Mouse (Mus musculus): ENCODE data around the gene Prdx2. TPM values are rescaled to one million over a fixed set of nuclear protein-coding genes. Genes with fewer than 3 reads are reported as not detected.
A peak's percentile ranks its signal among the peaks of the same experiment; 100 is the strongest.

The Prdx2 gene
- total and polyA plus RNA-seq, 2 experiments from 2014 or later = 802 to 904 TPM

GRCm38 (mm10) chr8:84968650-84969049, 737 bp upstream of the Prdx2 start:
- H3K4me2 ChIP-seq (ENCODE audit: low read depth, low read length, poor library complexity, severe bottlenecking) = peak overlapping the region; percentile 86
- 22% methylated on average over 2 of the region's 2 CpGs for WGBS
- H3K4me3 ChIP-seq (ENCODE audit: low read depth, low read length) = peak overlapping the region; percentile 74
- H3K27ac ChIP-seq (ENCODE audit: low read depth, low read length) = peak overlapping the region; percentile 91
- peak overlapping the region; percentile 77; the same call in 1 of the 2 replicates for H3K9ac ChIP-seq (replicated peaks; ENCODE audit: low read length, poor library complexity, severe bottlenecking)
- peaks cover 13% of the 10 kb centered on the region; the same call in 1 of the 2 replicates for H3K4me1 ChIP-seq (ENCODE audit: insufficient read depth, low read length)
- peaks cover 20% of the 10 kb centered on the region for H3K36me3 ChIP-seq (ENCODE audit: insufficient read depth, low read length)
- no peak for ATAC-seq (ENCODE audit: low FRiP score)
- TF ChIP-seq CTCF (IDR thresholded peaks at IDR 0.05) = no peak
- H3K27me3 ChIP-seq (ENCODE audit: insufficient read depth, low read length) = no peaks in the 10 kb centered on the region
- DNase-seq (ENCODE audit: low spot score) = no peak
- no peaks in the 10 kb centered on the region for H3K9me3 ChIP-seq (ENCODE audit: low read length)

DNA sequence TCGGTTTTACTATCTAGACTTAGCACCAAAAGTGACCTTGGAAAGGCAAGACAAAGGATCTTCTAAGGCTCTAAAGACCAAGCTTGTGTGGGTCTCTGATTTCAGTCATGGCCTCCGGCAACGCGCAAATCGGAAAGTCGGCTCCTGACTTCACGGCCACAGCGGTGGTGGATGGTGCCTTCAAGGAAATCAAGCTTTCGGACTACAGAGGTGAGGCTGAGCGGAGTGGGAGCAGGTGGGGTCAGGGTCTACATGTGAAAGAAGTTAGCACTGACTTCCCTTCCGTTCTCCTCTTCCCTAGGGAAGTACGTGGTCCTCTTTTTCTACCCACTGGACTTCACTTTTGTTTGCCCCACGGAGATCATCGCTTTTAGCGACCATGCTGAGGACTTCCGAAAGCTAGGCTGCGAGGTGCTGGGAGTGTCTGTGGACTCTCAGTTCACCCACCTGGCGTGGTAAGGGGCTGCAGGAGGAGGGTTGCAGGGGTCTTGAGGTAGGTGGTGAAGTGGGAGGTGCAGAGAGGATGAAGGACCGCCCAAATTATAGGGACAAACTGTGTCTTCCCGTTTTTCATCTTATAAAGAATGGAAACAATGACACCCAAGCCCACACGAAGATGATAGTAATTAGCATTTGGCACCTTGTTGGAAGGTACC, 876 bp downstream of the Prdx2 start:
- Histone ChIP-seq H3K9ac (replicated peaks; ENCODE audit: low read length, poor library complexity, severe bottlenecking) (peak overlapping the region; percentile 77), H3K27ac (ENCODE audit: low read depth, low read length) (peak overlapping the region; percentile 91), H3K27me3 (ENCODE audit: insufficient read depth, low read length) (no peaks in the 10 kb centered on the region), H3K4me2 (ENCODE audit: low read depth, low read length, poor library complexity, severe bottlenecking) (peak overlapping the region; percentile 86), H3K9me3 (ENCODE audit: low read length) (no peaks in the 10 kb centered on the region), H3K4me3 (ENCODE audit: low read depth, low read length) (peak overlapping the region; percentile 74), H3K36me3 (ENCODE audit: insufficient read depth, low read length) (peaks cover 20% of the 10 kb centered on the region), H3K4me1 (ENCODE audit: insufficient read depth, low read length) (peaks cover 9% of the 10 kb centered on the region; the same call in 1 of the 2 replicates)
- 5% methylated on average over 21 of the region's 21 CpGs for WGBS
- DNase-seq (ENCODE audit: low spot score) = no peak
- no peak for TF ChIP-seq CTCF (IDR thresholded peaks at IDR 0.05)
- ATAC-seq (ENCODE audit: low FRiP score) = no peak

DNA sequence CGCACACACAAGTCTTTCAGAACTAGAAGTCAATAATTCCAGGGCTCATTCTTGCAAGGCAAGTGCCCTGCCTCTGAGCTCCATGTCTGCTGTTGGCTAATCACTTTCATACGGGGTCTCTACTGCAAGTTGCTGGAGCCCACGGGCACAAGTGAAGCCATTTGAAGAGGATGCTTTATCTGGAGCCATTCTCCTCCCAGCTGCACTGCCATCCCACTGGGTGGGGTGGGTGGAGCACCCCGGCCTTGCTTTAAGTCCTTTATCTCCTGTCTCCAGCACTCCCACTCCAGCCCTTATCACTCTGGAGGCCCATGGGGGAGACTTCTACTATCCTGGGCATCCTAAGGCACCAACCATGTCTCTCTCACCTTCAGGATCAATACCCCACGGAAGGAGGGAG, 1.5 kb downstream of the Prdx2 start:
- TF ChIP-seq CTCF (IDR thresholded peaks at IDR 0.05) = no peak
- 51% methylated on average over 5 of the region's 5 CpGs for WGBS
- Histone ChIP-seq H3K9ac (replicated peaks; ENCODE audit: low read length, poor library complexity, severe bottlenecking) (peak overlapping the region; percentile 77; the same call in 1 of the 2 replicates), H3K4me2 (ENCODE audit: low read depth, low read length, poor library complexity, severe bottlenecking) (peak overlapping the region; percentile 86), H3K27ac (ENCODE audit: low read depth, low read length) (peak overlapping the region; percentile 91), H3K36me3 (ENCODE audit: insufficient read depth, low read length) (peaks cover 20% of the 10 kb centered on the region), H3K4me3 (ENCODE audit: low read depth, low read length) (peak overlapping the region; percentile 74), H3K4me1 (ENCODE audit: insufficient read depth, low read length) (peaks cover 7% of the 10 kb centered on the region; the same call in 1 of the 2 replicates), H3K27me3 (ENCODE audit: insufficient read depth, low read length) (no peaks in the 10 kb centered on the region), H3K9me3 (ENCODE audit: low read length) (no peaks in the 10 kb centered on the region)
- no peak for ATAC-seq (ENCODE audit: low FRiP score)
- DNase-seq (ENCODE audit: low spot score) = no peak

- no peak overlapping the region for H3K9ac ChIP-seq (replicated peaks; ENCODE audit: low read length, poor library complexity, severe bottlenecking)
- H3K27ac ChIP-seq (ENCODE audit: low read depth, low read length) = no peak overlapping the region
- peaks cover 16% of the 10 kb centered on the region; the same call in 1 of the 2 replicates for H3K4me1 ChIP-seq (ENCODE audit: insufficient read depth, low read length)
- 79% methylated on average over 1 of the region's 1 CpGs for WGBS
- TF ChIP-seq CTCF (IDR thresholded peaks at IDR 0.05) = no peak
- H3K4me3 ChIP-seq (ENCODE audit: low read depth, low read length) = no peak overlapping the region
- no peak overlapping the region for H3K4me2 ChIP-seq (ENCODE audit: low read depth, low read length, poor library complexity, severe bottlenecking)
- H3K27me3 ChIP-seq (ENCODE audit: insufficient read depth, low read length) = no peaks in the 10 kb centered on the region
- H3K36me3 ChIP-seq (ENCODE audit: insufficient read depth, low read length) = peaks cover 20% of the 10 kb centered on the region
- no peak for DNase-seq (ENCODE audit: low spot score)
- H3K9me3 ChIP-seq (ENCODE audit: low read length) = no peaks in the 10 kb centered on the region
- no peak for ATAC-seq (ENCODE audit: low FRiP score)
Observed at GRCm38 (mm10) chr8:84973079-84973478, 3.7 kb downstream of the Prdx2 start.

DNA sequence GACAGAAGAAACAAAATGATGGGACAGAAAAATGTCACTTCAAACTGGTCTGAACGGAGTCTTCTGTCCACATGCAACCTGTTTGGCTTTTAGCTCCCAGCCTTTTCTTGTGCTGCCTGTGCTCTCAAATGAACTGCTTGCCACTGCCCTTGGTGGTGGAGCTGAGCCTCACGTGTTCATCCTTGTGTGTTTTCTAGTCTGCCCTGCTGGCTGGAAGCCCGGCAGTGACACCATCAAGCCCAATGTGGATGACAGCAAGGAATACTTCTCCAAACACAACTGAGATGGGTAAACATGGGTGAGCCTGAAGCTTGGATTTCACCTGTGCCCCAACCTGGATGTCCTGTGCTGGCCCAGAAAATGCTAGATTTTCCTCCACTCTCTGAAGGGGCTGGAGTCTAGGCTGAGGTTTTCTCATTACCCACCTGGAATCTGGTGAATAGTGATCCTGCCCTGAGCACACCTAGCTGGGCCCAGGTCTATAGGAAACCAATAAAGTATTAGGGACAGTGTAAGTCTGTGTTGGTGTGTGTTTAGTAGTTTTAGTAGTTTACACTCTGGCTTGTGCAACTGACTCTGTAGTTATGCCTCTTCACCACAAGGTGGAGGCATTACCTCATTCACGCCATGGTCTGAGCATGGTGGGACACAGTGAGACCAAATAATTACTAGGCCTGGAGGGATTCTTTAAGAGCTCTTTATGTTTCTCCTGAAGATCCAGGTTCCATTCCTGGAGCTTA, 4.6 kb downstream of the Prdx2 start:
- no peak overlapping the region for H3K9ac ChIP-seq (replicated peaks; ENCODE audit: low read length, poor library complexity, severe bottlenecking)
- H3K4me2 ChIP-seq (ENCODE audit: low read depth, low read length, poor library complexity, severe bottlenecking) = no peak overlapping the region
- H3K36me3 ChIP-seq (ENCODE audit: insufficient read depth, low read length) = peaks cover 20% of the 10 kb centered on the region
- ATAC-seq (ENCODE audit: low FRiP score) (no peak), DNase-seq (ENCODE audit: low spot score) (peak; percentile 82)
- H3K4me3 ChIP-seq (ENCODE audit: low read depth, low read length) = no peak overlapping the region
- no peaks in the 10 kb centered on the region for H3K27me3 ChIP-seq (ENCODE audit: insufficient read depth, low read length)
- peaks cover 20% of the 10 kb centered on the region for H3K4me1 ChIP-seq (ENCODE audit: insufficient read depth, low read length)
- peak; percentile 92 for TF ChIP-seq CTCF (IDR thresholded peaks at IDR 0.05)
- no peak overlapping the region for H3K27ac ChIP-seq (ENCODE audit: low read depth, low read length)
- WGBS = 56% methylated on average over 4 of the region's 4 CpGs
- no peaks in the 10 kb centered on the region for H3K9me3 ChIP-seq (ENCODE audit: low read length)

Data from midbrain, postnatal 0 days (tissue).